Mouse (Mus musculus) embryonic fibroblast, embryonic 13.5 days (primary cell): ENCODE measurements around the gene Abi3bp. TPM values are rescaled to one million over a fixed set of nuclear protein-coding genes. Genes with fewer than 3 reads are reported as not detected.

Experiments
- H3K27ac ChIP-seq: 2 replicates; pipeline ENCODE4 v1.5.1; 2012; ENCODE audit warnings: low read length, control low read depth, inconsistent platforms; ENCODE audit not compliant: insufficient read depth
- H3K4me1 ChIP-seq: 2 replicates; pipeline ENCODE4 v1.6.1; 2011; ENCODE audit warnings: low read length; ENCODE audit not compliant: control insufficient read depth, insufficient read depth
- H3K4me3 ChIP-seq: 2 replicates; pipeline ENCODE4 v1.5.1; 2011; ENCODE audit warnings: mild to moderate bottlenecking, control low read depth, low read length; ENCODE audit not compliant: insufficient read depth
- CTCF ChIP-seq: IDR thresholded peaks from 2 replicates; pipeline ENCODE4 v1.5.1; 2011; ENCODE audit warnings: mild to moderate bottlenecking, control low read depth, low read length, moderate library complexity, borderline replicate concordance; ENCODE audit not compliant: insufficient read depth
- POLR2A ChIP-seq: IDR thresholded peaks from 2 replicates; pipeline ENCODE4 v1.6.1; 2011; ENCODE audit warnings: low read depth, mild to moderate bottlenecking, control low read depth, low read length, moderate library complexity
- polyA plus RNA-seq: library from polyadenylated mRNA; stranded (reverse); fragments of >200 nt; gene quantifications from 2 replicates; pipeline ENCODE4 v1.2.4, GENCODE M21; 2011; ENCODE audit warnings: low read depth; ENCODE audit not compliant: missing spikeins, insufficient read length

Abi3bp gene
- polyA plus RNA-seq, 1 experiment, result 50.2 TPM

GRCm38 (mm10) chr16:56670941-56671340 is 193.3 kb downstream of the Abi3bp start:
- Histone ChIP-seq H3K4me3 (no peak overlapping the region), H3K4me1 (no peaks in the 10 kb centered on the region), H3K27ac (no peak overlapping the region)
- no peak for TF ChIP-seq CTCF
- TF ChIP-seq POLR2A, result no peak

GRCm38 (mm10) chr16:56673420-56673819 is 195.7 kb downstream of the Abi3bp start:
- TF ChIP-seq CTCF (no peak), POLR2A (no peak)
- Histone ChIP-seq H3K27ac (no peak overlapping the region), H3K4me1 (no peaks in the 10 kb centered on the region), H3K4me3 (no peak overlapping the region)

DNA sequence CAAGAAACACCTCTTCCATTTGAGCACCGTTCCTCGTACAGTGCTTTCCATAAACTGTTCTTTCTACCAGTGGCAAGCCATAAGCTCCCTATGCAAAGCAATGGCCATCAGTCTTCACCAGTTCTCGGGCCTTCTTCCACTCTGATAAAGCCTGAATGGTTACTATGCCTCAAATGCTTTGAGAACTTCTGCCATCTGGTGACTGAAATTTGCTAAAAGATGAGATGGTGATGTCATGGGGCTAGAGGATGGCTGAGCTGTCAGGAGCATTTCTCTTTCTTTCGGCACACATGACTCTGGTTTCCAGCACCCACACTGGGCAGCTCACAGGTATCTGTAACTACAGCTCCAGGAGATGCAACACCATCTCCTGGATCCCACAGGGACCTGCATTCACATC is 199.5 kb downstream of the Abi3bp start:
- Histone ChIP-seq H3K4me1 (no peaks in the 10 kb centered on the region), H3K4me3 (no peak overlapping the region), H3K27ac (no peak overlapping the region)
- TF ChIP-seq CTCF (no peak), POLR2A (no peak)

DNA sequence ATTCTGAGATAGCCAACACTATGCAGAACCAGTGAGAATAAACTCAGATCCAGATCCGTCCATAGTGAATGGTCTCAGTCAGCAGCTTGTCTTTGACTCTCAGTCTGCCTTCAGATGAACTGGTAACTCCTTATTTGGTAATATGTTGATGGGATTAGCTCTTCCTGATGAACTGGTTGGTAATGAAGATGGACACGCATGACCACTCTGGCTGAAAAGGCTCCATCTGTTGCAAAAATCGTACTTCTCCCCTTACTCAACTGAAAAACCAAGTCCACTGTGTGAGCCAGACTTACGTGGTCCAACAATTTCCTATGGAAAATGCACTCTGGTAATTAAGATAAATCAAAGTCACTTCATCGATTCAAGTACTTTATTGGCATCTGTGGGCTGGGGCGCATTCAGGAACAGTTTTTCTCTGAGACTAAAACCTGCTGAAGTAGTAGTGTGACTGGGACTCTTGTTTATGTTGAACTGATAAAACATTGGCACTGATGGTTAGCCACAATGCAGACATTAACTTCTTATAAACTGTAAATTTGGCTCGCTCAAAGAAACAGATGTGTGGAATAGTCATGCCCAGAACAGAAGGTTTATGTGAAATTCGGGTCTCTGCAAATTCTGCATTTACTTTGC is 203.4 kb downstream of the Abi3bp start:
- H3K4me1 ChIP-seq, result no peaks in the 10 kb centered on the region
- H3K27ac ChIP-seq, result no peak overlapping the region
- no peak for TF ChIP-seq POLR2A
- TF ChIP-seq CTCF, result no peak
- H3K4me3 ChIP-seq, result no peak overlapping the region

DNA sequence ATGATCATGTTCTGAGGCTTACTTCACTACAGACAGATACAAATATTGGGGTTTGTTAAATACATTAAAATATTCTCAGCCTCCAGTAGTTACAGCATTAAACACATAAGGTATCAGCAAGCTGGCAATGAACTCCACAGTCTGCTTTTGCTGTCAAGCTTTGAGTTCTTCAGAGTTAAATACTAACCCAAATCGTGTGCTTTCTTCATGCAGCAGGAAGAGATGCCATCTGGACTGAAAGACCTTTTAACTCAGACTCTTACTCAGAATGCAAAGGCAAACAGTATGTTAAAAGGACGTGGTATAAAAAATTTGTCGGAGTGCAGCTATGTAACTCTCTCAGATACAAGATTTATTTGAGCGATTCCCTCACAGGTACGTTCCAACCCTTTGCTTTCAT is 209.1 kb downstream of the Abi3bp start:
- TF ChIP-seq CTCF, result no peak
- TF ChIP-seq POLR2A, result no peak
- H3K4me3 ChIP-seq, result no peak overlapping the region
- H3K4me1 ChIP-seq, result no peaks in the 10 kb centered on the region
- H3K27ac ChIP-seq, result no peak overlapping the region

DNA sequence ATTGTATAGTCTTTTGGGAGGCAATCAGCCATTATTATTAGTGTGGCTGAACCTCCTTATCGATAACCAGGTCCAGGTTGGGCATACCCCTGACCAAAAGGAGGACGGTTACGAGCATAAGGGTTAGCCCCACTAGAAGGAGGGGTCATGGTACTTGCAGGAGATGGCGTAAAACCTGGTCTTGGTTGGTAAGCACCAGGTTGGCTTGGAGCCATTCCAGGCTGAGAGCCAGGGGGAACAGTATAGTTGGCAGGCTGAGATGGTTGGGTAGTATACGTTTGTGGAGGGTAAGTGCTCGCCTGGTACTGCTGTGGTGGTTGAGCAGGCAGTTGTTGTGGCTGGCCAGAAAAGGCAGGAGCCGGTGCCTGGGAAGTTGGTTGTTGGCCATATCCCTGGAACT is 213.0 kb downstream of the Abi3bp start:
- no peak overlapping the region for H3K27ac ChIP-seq
- no peaks in the 10 kb centered on the region for H3K4me1 ChIP-seq
- TF ChIP-seq POLR2A (no peak), CTCF (no peak)
- no peak overlapping the region for H3K4me3 ChIP-seq

DNA sequence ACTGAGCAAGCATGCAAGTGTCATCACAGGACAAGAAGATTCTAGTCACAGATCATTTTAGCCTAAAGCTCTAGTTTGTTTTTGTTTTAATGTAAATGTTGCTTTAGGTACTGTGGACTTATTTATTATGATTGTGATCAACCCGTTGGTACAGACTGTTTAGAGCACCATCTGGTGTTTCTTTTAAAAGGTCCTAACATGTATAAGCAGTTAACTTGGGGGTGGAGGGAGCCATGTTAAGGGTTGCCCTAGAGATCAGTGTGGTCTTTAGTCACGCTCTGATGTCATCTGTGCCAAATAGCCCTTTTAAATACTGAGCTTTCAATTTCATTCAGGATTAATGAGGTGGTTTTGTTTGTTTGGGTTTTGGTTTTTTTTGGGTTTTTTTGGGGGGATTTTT is 218.8 kb downstream of the Abi3bp start:
- Histone ChIP-seq H3K4me1 (no peaks in the 10 kb centered on the region), H3K4me3 (no peak overlapping the region), H3K27ac (no peak overlapping the region)
- TF ChIP-seq POLR2A (no peak), CTCF (no peak)

DNA sequence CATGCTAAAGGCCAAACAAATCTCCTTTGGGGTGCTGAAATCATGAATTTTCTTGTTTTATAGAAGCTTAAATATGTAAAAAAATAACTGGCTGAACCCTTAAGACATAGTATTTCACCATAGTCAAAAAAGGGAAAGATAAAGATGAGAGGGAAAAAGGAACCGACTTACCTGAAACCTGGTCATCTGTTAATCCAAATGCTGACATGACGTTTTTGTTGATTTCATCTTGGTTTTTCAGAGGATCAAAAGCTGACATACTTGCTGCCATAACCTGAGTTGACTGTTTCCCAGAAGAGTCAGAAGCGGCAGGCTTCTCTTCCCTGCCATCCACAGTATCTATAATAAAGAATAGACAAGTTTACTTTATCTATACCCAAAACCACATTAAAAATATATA is 223.2 kb downstream of the Abi3bp start:
- Histone ChIP-seq H3K4me1 (no peaks in the 10 kb centered on the region), H3K4me3 (no peak overlapping the region), H3K27ac (no peak overlapping the region)
- TF ChIP-seq POLR2A (no peak), CTCF (no peak)

DNA sequence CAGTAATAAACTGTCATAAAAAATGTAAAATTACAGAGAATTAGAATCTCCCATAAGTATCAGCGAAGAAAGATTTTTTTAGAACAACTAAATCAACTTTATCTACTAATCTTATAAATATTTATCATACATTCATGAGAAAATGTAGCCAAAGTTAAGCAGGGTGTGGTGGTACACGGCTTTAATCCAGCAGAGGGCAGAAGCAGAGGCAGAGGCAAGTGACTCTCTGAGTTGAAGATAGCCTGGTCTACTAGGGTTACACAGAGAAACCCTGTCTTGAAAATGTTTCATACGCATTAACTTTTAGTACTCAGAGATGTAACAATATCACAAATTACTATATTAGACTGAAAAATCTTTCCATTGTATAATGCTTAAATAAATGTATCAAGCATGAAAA is 228.1 kb downstream of the Abi3bp start:
- no peak for TF ChIP-seq POLR2A
- TF ChIP-seq CTCF, result no peak
- no peak overlapping the region for H3K27ac ChIP-seq
- H3K4me1 ChIP-seq, result no peaks in the 10 kb centered on the region
- H3K4me3 ChIP-seq, result no peak overlapping the region

- no peak overlapping the region for H3K27ac ChIP-seq
- H3K4me3 ChIP-seq, result no peak overlapping the region
- no peaks in the 10 kb centered on the region for H3K4me1 ChIP-seq
- TF ChIP-seq CTCF (no peak), POLR2A (no peak)
Observed at GRCm38 (mm10) chr16:56710071-56710470, 232.4 kb downstream of the Abi3bp start.
